Mouse (Mus musculus): ENCODE measurements around the gene Ptn.

The Ptn gene

GRCm38 (mm10) chr6:36815992-36816391 lies 6.0 kb upstream of the Ptn start:
- no peak for DNase-seq (ENCODE audit: extremely low spot score)

- no peak for DNase-seq (ENCODE audit: extremely low spot score)
These were observed 2.9 kb upstream of the Ptn start for GRCm38 (mm10) chr6:36812666-36813515.

GRCm38 (mm10) chr6:36810448-36810847 lies 428 bp upstream of the Ptn start:
- peak; percentile 39 for DNase-seq (ENCODE audit: extremely low spot score)

- DNase-seq (ENCODE audit: extremely low spot score), result peak; percentile 73
These were observed 701 bp downstream of the Ptn start for GRCm38 (mm10) chr6:36809311-36809726.

- no peak for DNase-seq (ENCODE audit: extremely low spot score)
These were observed 1.5 kb downstream of the Ptn start for GRCm38 (mm10) chr6:36808306-36809058.

GRCm38 (mm10) chr6:36806906-36807305 lies 3.1 kb downstream of the Ptn start:
- DNase-seq (ENCODE audit: extremely low spot score), result no peak

GRCm38 (mm10) chr6:36800309-36800946 lies 9.6 kb downstream of the Ptn start:
- no peak for DNase-seq (ENCODE audit: extremely low spot score)

GRCm38 (mm10) chr6:36797066-36797655 lies 12.9 kb downstream of the Ptn start:
- no peak for DNase-seq (ENCODE audit: extremely low spot score)

GRCm38 (mm10) chr6:36794535-36794934 lies 15.5 kb downstream of the Ptn start:
- no peak for DNase-seq (ENCODE audit: extremely low spot score)

- DNase-seq (ENCODE audit: extremely low spot score), result no peak
These were observed 16.2 kb downstream of the Ptn start for GRCm38 (mm10) chr6:36793775-36794174.

- no peak for DNase-seq (ENCODE audit: extremely low spot score)
These were observed 20.8 kb downstream of the Ptn start for GRCm38 (mm10) chr6:36789261-36789660.

GRCm38 (mm10) chr6:36788576-36789191 lies 21.3 kb downstream of the Ptn start:
- peak; percentile 59 for DNase-seq (ENCODE audit: extremely low spot score)

- no peak for DNase-seq (ENCODE audit: extremely low spot score)
These were observed 25.3 kb downstream of the Ptn start for GRCm38 (mm10) chr6:36784682-36785208.

GRCm38 (mm10) chr6:36782481-36782880 lies 27.5 kb downstream of the Ptn start:
- no peak for DNase-seq (ENCODE audit: extremely low spot score)

- no peak for DNase-seq (ENCODE audit: extremely low spot score)
These were observed 32.3 kb downstream of the Ptn start for GRCm38 (mm10) chr6:36777567-36778337.

- no peak for DNase-seq (ENCODE audit: extremely low spot score)
These were observed 33.0 kb downstream of the Ptn start for GRCm38 (mm10) chr6:36777039-36777438.

- DNase-seq (ENCODE audit: extremely low spot score), result peak; percentile 87
These were observed 34.2 kb downstream of the Ptn start for GRCm38 (mm10) chr6:36775647-36776360.

- no peak for DNase-seq (ENCODE audit: extremely low spot score)
These were observed 37.5 kb downstream of the Ptn start for GRCm38 (mm10) chr6:36772541-36772940.

GRCm38 (mm10) chr6:36769012-36769411 lies 41.0 kb downstream of the Ptn start:
- no peak for DNase-seq (ENCODE audit: extremely low spot score)

- no peak for DNase-seq (ENCODE audit: extremely low spot score)
These were observed 43.1 kb downstream of the Ptn start for GRCm38 (mm10) chr6:36766941-36767340.

Data from embryo, embryonic 9.5 days (tissue).